Mouse (Mus musculus): ENCODE measurements at regions not wholly inside any gene's neighbourhood (a gene's known extent, or its start where the extent isn't known, plus 50 kb on each side); places are given as distances from the start of the nearest gene placed in this dataset.
A peak's percentile ranks its signal among the peaks of the same experiment; 100 is the strongest.

- Histone ChIP-seq H3K27ac (replicated peaks) (no peak overlapping the region), H3K36me3 (no peaks in the 10 kb centered on the region), H3K4me3 (no peak overlapping the region), H3K9ac (no peak overlapping the region), H3K4me2 (no peak overlapping the region), H3K4me1 (replicated peaks) (no peaks in the 10 kb centered on the region), H3K27me3 (no peaks in the 10 kb centered on the region), H3K9me3 (no peaks in the 10 kb centered on the region)
- no peak for ATAC-seq (ENCODE audit: low FRiP score, low read depth)
- WGBS = 30% methylated on average over 2 of the region's 2 CpGs
Measured at GRCm38 (mm10) chr4:29604322-29604721, 791.4 kb downstream of the Epha7 start.

- 88% methylated on average over 3 of the region's 3 CpGs for WGBS
- Histone ChIP-seq H3K4me3 (no peak overlapping the region), H3K9ac (no peak overlapping the region), H3K27me3 (no peaks in the 10 kb centered on the region), H3K9me3 (no peaks in the 10 kb centered on the region), H3K4me1 (replicated peaks) (no peaks in the 10 kb centered on the region), H3K36me3 (no peaks in the 10 kb centered on the region), H3K27ac (replicated peaks) (no peak overlapping the region), H3K4me2 (no peak overlapping the region)
- ATAC-seq (ENCODE audit: low FRiP score, low read depth) = no peak
Measured at GRCm38 (mm10) chr4:29617910-29618309, 805.0 kb downstream of the Epha7 start.

- no peak overlapping the region for H3K4me3 ChIP-seq
- no peaks in the 10 kb centered on the region for H3K36me3 ChIP-seq
- no peaks in the 10 kb centered on the region for H3K27me3 ChIP-seq
- H3K4me2 ChIP-seq = no peak overlapping the region
- no peak overlapping the region for H3K9ac ChIP-seq
- no peak overlapping the region for H3K27ac ChIP-seq (replicated peaks)
- H3K9me3 ChIP-seq = no peaks in the 10 kb centered on the region
- ATAC-seq (ENCODE audit: low FRiP score, low read depth) = no peak
- 78% methylated on average over 2 of the region's 2 CpGs for WGBS
- no peaks in the 10 kb centered on the region for H3K4me1 ChIP-seq (replicated peaks)
Measured at GRCm38 (mm10) chr4:29644839-29645565, 832.1 kb downstream of the Epha7 start.

- Histone ChIP-seq H3K4me2 (no peak overlapping the region), H3K4me1 (replicated peaks) (no peaks in the 10 kb centered on the region), H3K9ac (no peak overlapping the region), H3K9me3 (no peaks in the 10 kb centered on the region), H3K27me3 (no peaks in the 10 kb centered on the region), H3K36me3 (no peaks in the 10 kb centered on the region), H3K27ac (replicated peaks) (no peak overlapping the region), H3K4me3 (no peak overlapping the region)
- ATAC-seq (ENCODE audit: low FRiP score, low read depth) = no peak
- WGBS = 55% methylated on average over 2 of the region's 2 CpGs
Measured at GRCm38 (mm10) chr4:29653951-29654350, 841.0 kb downstream of the Epha7 start.

- H3K27ac ChIP-seq (replicated peaks) = no peak overlapping the region
- no peak overlapping the region for H3K4me2 ChIP-seq
- no peaks in the 10 kb centered on the region for H3K4me1 ChIP-seq (replicated peaks)
- WGBS = 80% methylated on average over 1 of the region's 1 CpGs
- H3K4me3 ChIP-seq = no peak overlapping the region
- ATAC-seq (ENCODE audit: low FRiP score, low read depth) = 0 out of 2 replicates have a peak, but pooled peaks have one; percentile 27
- H3K27me3 ChIP-seq = no peaks in the 10 kb centered on the region
- no peaks in the 10 kb centered on the region for H3K36me3 ChIP-seq
- no peaks in the 10 kb centered on the region for H3K9me3 ChIP-seq
- no peak overlapping the region for H3K9ac ChIP-seq
Measured at GRCm38 (mm10) chr4:29655606-29656005, 842.7 kb downstream of the Epha7 start.

GRCm38 (mm10) chr4:29661140-29662108, 848.5 kb downstream of the Epha7 start:
- Histone ChIP-seq H3K9ac (no peak overlapping the region), H3K4me1 (replicated peaks) (no peaks in the 10 kb centered on the region), H3K4me2 (no peak overlapping the region), H3K27ac (replicated peaks) (no peak overlapping the region), H3K27me3 (no peaks in the 10 kb centered on the region), H3K4me3 (no peak overlapping the region), H3K9me3 (no peaks in the 10 kb centered on the region), H3K36me3 (no peaks in the 10 kb centered on the region)
- no peak for ATAC-seq (ENCODE audit: low FRiP score, low read depth)
- 54% methylated on average over 6 of the region's 6 CpGs for WGBS

- Histone ChIP-seq H3K36me3 (no peaks in the 10 kb centered on the region), H3K4me3 (no peak overlapping the region), H3K4me2 (no peak overlapping the region), H3K9ac (no peak overlapping the region), H3K27me3 (no peaks in the 10 kb centered on the region), H3K9me3 (no peaks in the 10 kb centered on the region), H3K27ac (replicated peaks) (no peak overlapping the region), H3K4me1 (replicated peaks) (no peaks in the 10 kb centered on the region)
- no peak for ATAC-seq (ENCODE audit: low FRiP score, low read depth)
- 80% methylated on average over 8 of the region's 8 CpGs for WGBS
Measured at GRCm38 (mm10) chr4:29665561-29665960, 852.6 kb downstream of the Epha7 start.

- no peaks in the 10 kb centered on the region for H3K27me3 ChIP-seq
- no peaks in the 10 kb centered on the region for H3K4me1 ChIP-seq (replicated peaks)
- H3K27ac ChIP-seq (replicated peaks) = no peak overlapping the region
- no peak overlapping the region for H3K4me3 ChIP-seq
- no peaks in the 10 kb centered on the region for H3K9me3 ChIP-seq
- no peak for ATAC-seq (ENCODE audit: low FRiP score, low read depth)
- 75% methylated on average over 3 of the region's 3 CpGs for WGBS
- no peak overlapping the region for H3K4me2 ChIP-seq
- H3K9ac ChIP-seq = no peak overlapping the region
- H3K36me3 ChIP-seq = no peaks in the 10 kb centered on the region
Measured at GRCm38 (mm10) chr4:29694153-29694552, 881.2 kb downstream of the Epha7 start.

- Histone ChIP-seq H3K9ac (no peak overlapping the region), H3K4me3 (no peak overlapping the region), H3K4me2 (no peak overlapping the region), H3K36me3 (no peaks in the 10 kb centered on the region), H3K27ac (replicated peaks) (no peak overlapping the region), H3K4me1 (replicated peaks) (no peaks in the 10 kb centered on the region), H3K27me3 (no peaks in the 10 kb centered on the region), H3K9me3 (no peaks in the 10 kb centered on the region)
- no peak for ATAC-seq (ENCODE audit: low FRiP score, low read depth)
- 66% methylated on average over 3 of the region's 3 CpGs for WGBS
Measured at GRCm38 (mm10) chr4:29732513-29732912, 919.6 kb downstream of the Epha7 start.

- Histone ChIP-seq H3K4me2 (no peak overlapping the region), H3K27ac (replicated peaks) (no peak overlapping the region), H3K36me3 (no peaks in the 10 kb centered on the region), H3K9me3 (no peaks in the 10 kb centered on the region), H3K4me1 (replicated peaks) (no peaks in the 10 kb centered on the region), H3K9ac (no peak overlapping the region), H3K27me3 (no peaks in the 10 kb centered on the region), H3K4me3 (no peak overlapping the region)
- 77% methylated on average over 5 of the region's 5 CpGs for WGBS
- ATAC-seq (ENCODE audit: low FRiP score, low read depth) = no peak
Measured at GRCm38 (mm10) chr4:29741991-29742390, 929.1 kb downstream of the Epha7 start.

GRCm38 (mm10) chr4:29742746-29743145, 929.8 kb downstream of the Epha7 start:
- H3K9me3 ChIP-seq = no peaks in the 10 kb centered on the region

More at GRCm38 (mm10) chr4:29742746-29743145, 929.8 kb downstream of the Epha7 start:
- no peak overlapping the region for H3K27ac ChIP-seq (replicated peaks)
- no peak overlapping the region for H3K4me3 ChIP-seq
- H3K4me2 ChIP-seq = no peak overlapping the region
- H3K9ac ChIP-seq = no peak overlapping the region
- H3K4me1 ChIP-seq (replicated peaks) = no peaks in the 10 kb centered on the region
- H3K36me3 ChIP-seq = no peaks in the 10 kb centered on the region
- no peaks in the 10 kb centered on the region for H3K27me3 ChIP-seq
- no peak for ATAC-seq (ENCODE audit: low FRiP score, low read depth)
- 45% methylated on average over 2 of the region's 2 CpGs for WGBS
